Mouse (Mus musculus) limb, embryonic 14.5 days (tissue): Measurements from ENCODE around the gene Alas2. TPM values are rescaled to one million over a fixed set of nuclear protein-coding genes. Genes with fewer than 3 reads are reported as not detected.

Source experiments
- ATAC-seq: fragments of 200-750 bp; cut with Nextera tagmentation; 2 replicates; pipeline ENCODE4 v1.8.0; 2017; ENCODE audit warnings: low read depth, moderate number of reproducible peaks, moderate TSS enrichment; ENCODE audit not compliant: low FRiP score
- DNase-seq: peaks from one replicate; pipeline ENCODE4 v3.0.0-alpha.2; 2015; ENCODE audit warnings: low spot score
- H3K27ac ChIP-seq: fragments of 300-500 bp; sonication (generic); replicated peaks from 2 replicates; pipeline ENCODE4 v1.5.1; 2014; ENCODE audit warnings: low read depth, mild to moderate bottlenecking, low read length, moderate library complexity, mixed read lengths
- H3K27me3 ChIP-seq: fragments of 300-500 bp; sonication (generic); 2 replicates; pipeline ENCODE4 v1.6.1; 2014; ENCODE audit warnings: low read length, mixed read lengths; ENCODE audit not compliant: control insufficient read depth, insufficient read depth
- H3K36me3 ChIP-seq: fragments of 300-500 bp; sonication (generic); 2 replicates; pipeline ENCODE4 v1.6.1; 2014; ENCODE audit warnings: mild to moderate bottlenecking, low read length, moderate library complexity, mixed read lengths; ENCODE audit not compliant: control insufficient read depth, insufficient read depth
- H3K4me1 ChIP-seq: fragments of 300-500 bp; sonication (generic); 2 replicates; pipeline ENCODE4 v1.6.1; 2014; ENCODE audit warnings: antibody characterized with exemption, low read length, mixed read lengths; ENCODE audit not compliant: control insufficient read depth, insufficient read depth
- H3K4me2 ChIP-seq: fragments of 300-500 bp; sonication (generic); replicated peaks from 2 replicates; pipeline ENCODE4 v1.6.1; 2014; ENCODE audit warnings: low read depth, mild to moderate bottlenecking, low read length, moderate library complexity; ENCODE audit not compliant: severe bottlenecking
- H3K4me3 ChIP-seq: fragments of 300-500 bp; sonication (generic); replicated peaks from 2 replicates; pipeline ENCODE4 v1.5.1; 2014; ENCODE audit warnings: low read length
- H3K9ac ChIP-seq: fragments of 300-500 bp; sonication (generic); 2 replicates; pipeline ENCODE4 v1.6.1; 2014; ENCODE audit warnings: mild to moderate bottlenecking, low read depth, low read length, moderate library complexity; ENCODE audit not compliant: severe bottlenecking
- H3K9me3 ChIP-seq: fragments of 300-500 bp; sonication (generic); 2 replicates; pipeline ENCODE4 v1.6.1; 2016; ENCODE audit warnings: low read length; ENCODE audit not compliant: control insufficient read depth
- POLR2A ChIP-seq: fragments of 200-500 bp; IDR thresholded peaks from 2 replicates; pipeline ENCODE4 v1.8.0; 2012; ENCODE audit warnings: inconsistent platforms, mild to moderate bottlenecking, moderate library complexity, borderline replicate concordance; ENCODE audit not compliant: insufficient read depth, insufficient read length; ENCODE audit errors: extremely low read depth
- WGBS: fragments of 180-500 bp; shearing (Covaris S2); extraction: QIAGEN DNeasy Blood & Tissue Kit; methylation state at CpG from one replicate; pipeline ENCODE4 v1.1.7; 2014; 5-methylcytosine and 5-hydroxymethylcytosine counted together
- polyA plus RNA-seq, 2 experiments: library from polyadenylated mRNA; depleted of rRNA in 1 of 2; stranded (reverse) in 1 of 2; unstranded in 1 of 2; fragments of >200 nt; fragmentation: Nextera tagmentation in 1 of 2; extraction: Ambion mirVana in 1 of 2; gene quantifications; 2 replicates each; pipeline versions ENCODE4 v1.2.1 to v1.2.3; 2012 to 2014

Gene Alas2
- polyA plus RNA-seq, 2 experiments: 24.3 to 63.0 TPM

DNA sequence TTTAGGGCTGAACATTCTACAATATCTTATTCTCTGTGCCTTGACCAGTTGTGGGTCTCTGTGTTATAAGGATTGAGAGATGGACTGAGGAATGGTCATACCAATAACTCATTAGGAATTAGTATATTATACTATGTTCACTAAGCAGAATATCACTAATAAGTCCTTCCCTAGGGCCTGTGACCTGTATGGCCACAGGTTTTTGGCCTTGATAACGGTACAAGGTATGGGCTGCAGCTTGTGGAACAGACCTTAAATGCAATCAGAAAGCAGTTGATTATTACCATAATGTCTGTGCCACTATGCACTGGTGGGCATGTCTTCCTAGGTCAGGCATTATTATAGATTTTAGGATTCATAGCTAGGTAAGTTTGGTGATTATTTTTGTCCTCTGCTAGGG, 30.7 kb upstream of the Alas2 start:
- Histone ChIP-seq H3K4me1 (no peaks in the 10 kb centered on the region), H3K36me3 (no peaks in the 10 kb centered on the region), H3K4me3 (no peak overlapping the region), H3K9ac (no peak overlapping the region), H3K9me3 (no peaks in the 10 kb centered on the region), H3K4me2 (no peak overlapping the region), H3K27me3 (no peaks in the 10 kb centered on the region), H3K27ac (no peak overlapping the region)
- DNase-seq: no peak
- no peak for TF ChIP-seq POLR2A
- no peak for ATAC-seq
- 89% methylated on average over 1 of the region's 1 CpGs for WGBS

DNA sequence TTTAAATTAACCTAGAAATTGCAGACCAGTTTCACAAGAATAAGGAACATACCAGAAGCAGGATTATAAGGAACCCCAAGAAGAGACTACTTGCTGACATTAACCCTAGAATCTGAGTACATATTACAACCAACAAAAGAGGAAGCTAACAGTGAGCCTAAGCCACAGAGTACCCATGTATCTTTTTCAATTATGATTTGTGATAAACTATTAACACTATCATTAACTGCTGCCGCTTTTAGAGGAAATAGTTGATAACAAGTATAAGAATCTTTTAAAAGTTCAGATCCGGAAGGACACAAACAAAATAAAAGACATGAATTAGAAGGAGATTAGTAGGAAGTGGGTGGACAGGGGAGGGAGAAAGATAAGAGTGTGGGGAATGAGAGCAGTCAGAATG, 7.1 kb upstream of the Alas2 start:
- no peak overlapping the region for H3K4me2 ChIP-seq
- H3K4me3 ChIP-seq: no peak overlapping the region
- no peak overlapping the region for H3K27ac ChIP-seq
- WGBS: 93% methylated on average over 2 of the region's 2 CpGs
- H3K27me3 ChIP-seq: no peaks in the 10 kb centered on the region
- H3K36me3 ChIP-seq: no peaks in the 10 kb centered on the region
- no peak for TF ChIP-seq POLR2A
- DNase-seq (no peak), ATAC-seq (no peak)
- H3K9me3 ChIP-seq: no peaks in the 10 kb centered on the region
- no peaks in the 10 kb centered on the region for H3K4me1 ChIP-seq
- H3K9ac ChIP-seq: no peak overlapping the region

DNA sequence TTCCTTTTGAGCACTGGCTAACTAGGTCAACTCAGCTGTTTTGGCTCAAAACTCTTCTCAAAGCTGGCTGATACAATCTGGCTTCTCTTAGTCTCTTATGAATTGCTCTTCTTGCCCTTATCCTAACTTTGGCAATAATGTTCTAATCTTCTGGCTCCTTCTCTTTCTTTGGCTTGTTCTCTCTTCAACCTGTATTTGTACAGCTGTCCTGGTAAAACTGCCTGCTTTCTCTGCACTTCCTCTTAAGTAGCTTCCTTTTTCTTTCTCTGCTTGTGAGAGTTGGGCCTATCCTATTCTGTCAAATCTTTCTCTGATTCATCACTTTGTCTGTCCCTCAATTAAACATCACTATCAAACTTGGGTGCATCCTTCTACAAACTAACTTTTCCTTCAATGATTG, 5.5 kb upstream of the Alas2 start:
- H3K4me3 ChIP-seq: no peak overlapping the region
- no peaks in the 10 kb centered on the region for H3K4me1 ChIP-seq
- H3K27ac ChIP-seq: no peak overlapping the region
- no peak overlapping the region for H3K4me2 ChIP-seq
- H3K9ac ChIP-seq: no peak overlapping the region
- no peaks in the 10 kb centered on the region for H3K36me3 ChIP-seq
- no peak for DNase-seq
- ATAC-seq: no peak
- H3K9me3 ChIP-seq: no peaks in the 10 kb centered on the region
- TF ChIP-seq POLR2A: no peak
- H3K27me3 ChIP-seq: no peaks in the 10 kb centered on the region

DNA sequence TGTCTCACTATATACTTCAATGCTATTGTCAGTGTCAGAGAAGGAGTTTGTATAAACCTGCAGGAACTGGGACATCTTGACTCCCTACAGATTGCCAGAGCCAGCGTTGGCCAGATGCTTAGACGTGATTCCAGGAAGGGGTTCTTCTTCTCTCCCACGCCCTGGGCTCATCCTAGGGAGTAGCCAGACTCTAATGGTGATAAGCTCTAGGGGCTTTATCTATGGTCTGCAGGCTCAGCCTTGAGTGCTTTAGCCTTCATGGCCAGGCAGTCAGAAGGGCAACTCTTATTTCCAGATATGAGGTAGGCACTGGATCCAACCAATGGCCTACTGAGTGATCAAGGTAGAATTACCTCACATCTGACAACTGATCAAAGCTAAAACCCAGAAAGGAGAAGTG, 2.5 kb downstream of the Alas2 start:
- Histone ChIP-seq H3K27ac (no peak overlapping the region), H3K27me3 (no peaks in the 10 kb centered on the region), H3K4me1 (no peaks in the 10 kb centered on the region), H3K9me3 (no peaks in the 10 kb centered on the region), H3K4me2 (no peak overlapping the region), H3K4me3 (no peak overlapping the region), H3K9ac (no peak overlapping the region), H3K36me3 (peaks cover 16% of the 10 kb centered on the region)
- no peak for TF ChIP-seq POLR2A
- ATAC-seq (no peak), DNase-seq (no peak)
- 98% methylated on average over 3 of the region's 3 CpGs for WGBS

DNA sequence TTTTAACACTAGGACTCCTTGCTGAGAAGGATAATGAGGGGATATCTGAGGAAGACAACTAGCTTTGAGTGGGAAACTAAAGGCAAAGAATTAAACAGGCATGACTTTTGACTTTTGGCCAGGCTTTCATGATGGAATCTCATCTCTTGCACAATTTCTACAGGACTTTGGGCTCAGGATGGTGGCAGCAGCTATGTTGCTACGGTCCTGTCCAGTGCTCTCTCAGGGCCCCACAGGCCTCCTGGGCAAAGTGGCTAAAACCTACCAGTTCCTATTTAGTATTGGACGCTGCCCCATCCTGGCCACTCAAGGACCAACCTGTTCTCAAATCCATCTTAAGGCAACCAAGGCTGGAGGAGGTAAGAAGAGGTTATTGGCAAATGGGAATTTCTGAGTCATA, 4.8 kb downstream of the Alas2 start:
- Histone ChIP-seq H3K4me3 (no peak overlapping the region), H3K27me3 (no peaks in the 10 kb centered on the region), H3K36me3 (peaks cover 16% of the 10 kb centered on the region), H3K4me2 (no peak overlapping the region), H3K9ac (no peak overlapping the region), H3K4me1 (no peaks in the 10 kb centered on the region), H3K9me3 (no peaks in the 10 kb centered on the region), H3K27ac (no peak overlapping the region)
- DNase-seq (no peak), ATAC-seq (no peak)
- TF ChIP-seq POLR2A: no peak
- 91% methylated on average over 2 of the region's 2 CpGs for WGBS

DNA sequence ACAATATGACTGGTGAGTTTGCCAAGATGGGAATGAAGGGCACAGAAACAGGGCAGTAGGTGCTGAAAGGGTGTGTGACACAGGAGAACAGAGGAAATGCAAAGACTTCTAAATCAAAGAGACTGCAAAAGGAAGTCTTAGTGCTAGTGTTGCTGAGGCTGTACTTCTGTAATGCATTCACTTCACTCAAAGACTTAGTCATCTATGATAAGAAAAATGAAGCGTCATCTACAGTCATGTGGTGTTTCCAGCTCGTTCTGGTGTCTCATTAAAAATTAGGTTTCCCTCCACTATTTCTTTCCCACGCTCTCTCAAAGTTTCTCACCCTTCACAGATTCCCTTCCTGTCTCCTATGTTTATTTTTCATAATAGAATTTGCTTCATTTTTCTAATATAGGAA, 6.9 kb downstream of the Alas2 start:
- no peaks in the 10 kb centered on the region for H3K4me1 ChIP-seq
- 84% methylated on average over 3 of the region's 3 CpGs for WGBS
- ATAC-seq: no peak

More for the DNA sequence above, 6.9 kb downstream of the Alas2 start:
- no peak for DNase-seq
- no peak for TF ChIP-seq POLR2A
- Histone ChIP-seq H3K27me3 (no peaks in the 10 kb centered on the region), H3K27ac (no peak overlapping the region), H3K9me3 (no peaks in the 10 kb centered on the region), H3K9ac (no peak overlapping the region), H3K4me3 (no peak overlapping the region), H3K36me3 (peaks cover 16% of the 10 kb centered on the region), H3K4me2 (no peak overlapping the region)
